Mouse (Mus musculus) heart, adult 8-10 months (tissue): ENCODE results near the gene Dnaaf1. TPM values are rescaled to one million over a fixed set of nuclear protein-coding genes. Genes with fewer than 3 reads are reported as not detected.
A peak's percentile ranks its signal among the peaks of the same experiment; 100 is the strongest.

Source experiments
- DNase-seq: peaks from one replicate; pipeline ENCODE4 v3.0.0; 2022; ENCODE audit warnings: low spot score
- total RNA-seq, 4 experiments: library from RNA; stranded (reverse); gene quantifications; 2 replicates each; pipeline ENCODE4 v1.2.4; 2022

Dnaaf1 gene
- total RNA-seq, 4 experiments from 2014 or later, result not detected

DNA sequence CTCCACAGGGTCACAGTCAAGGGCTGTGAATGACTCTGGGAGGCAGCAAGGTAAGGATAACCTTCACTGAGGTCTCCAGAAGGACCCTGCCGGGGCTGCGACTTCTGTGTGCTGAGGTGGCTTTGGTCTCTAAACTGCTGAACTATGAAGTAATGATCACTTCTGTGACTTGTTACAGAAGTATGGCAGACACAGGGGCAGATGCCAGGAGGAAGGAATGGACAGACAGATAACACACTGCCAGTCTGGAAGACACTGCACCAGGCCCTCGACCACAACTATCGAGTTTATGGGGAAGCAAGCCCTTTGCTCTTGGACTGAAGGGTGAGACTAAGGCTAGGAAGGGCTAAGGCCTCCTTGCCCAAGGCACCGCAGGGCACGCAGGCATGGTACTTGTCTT, 3.9 kb upstream of the Dnaaf1 start:
- no peak for DNase-seq

- DNase-seq, result no peak
These were observed 2.6 kb upstream of the Dnaaf1 start for GRCm38 (mm10) chr8:119572411-119572810.

DNA sequence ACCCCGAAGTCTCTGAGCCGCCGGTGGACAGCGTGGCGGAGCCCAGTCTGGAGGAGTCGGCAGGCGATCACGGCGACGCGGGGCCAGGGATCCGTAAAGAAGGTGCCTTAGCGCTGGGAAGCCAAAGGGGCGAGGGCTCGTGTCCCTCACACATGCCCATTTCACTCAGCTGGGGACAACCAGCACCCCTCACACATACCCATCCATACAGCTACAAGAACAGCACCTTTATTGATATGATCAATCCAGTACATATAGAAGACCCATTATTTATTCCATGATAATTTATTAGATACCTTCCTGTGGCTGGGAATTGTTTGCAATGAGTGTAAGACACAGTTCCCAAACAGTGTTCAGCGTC, 311 bp downstream of the Dnaaf1 start:
- no peak for DNase-seq

DNA sequence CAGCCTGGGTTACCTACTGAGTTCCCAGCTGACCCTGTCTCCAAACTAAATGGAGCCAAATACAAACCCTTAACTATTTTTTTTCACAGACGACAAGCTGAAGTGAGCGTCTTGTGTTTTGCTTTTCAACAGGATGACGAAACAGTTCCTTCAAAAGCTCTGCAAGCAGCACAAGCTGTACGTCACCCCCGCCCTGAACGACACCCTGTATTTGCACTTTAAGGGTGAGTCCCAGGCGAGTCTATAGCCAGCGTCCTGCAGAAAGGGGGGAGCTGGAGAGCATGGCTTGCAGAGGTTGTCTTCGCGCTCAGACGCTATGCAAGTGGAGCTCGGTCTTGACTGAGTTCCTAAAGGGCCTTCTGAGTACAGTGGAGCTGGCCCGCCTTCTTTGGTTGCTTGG, 4.1 kb downstream of the Dnaaf1 start:
- no peak for DNase-seq

GRCm38 (mm10) chr8:119580441-119581161, 5.6 kb downstream of the Dnaaf1 start:
- DNase-seq, result no peak

DNA sequence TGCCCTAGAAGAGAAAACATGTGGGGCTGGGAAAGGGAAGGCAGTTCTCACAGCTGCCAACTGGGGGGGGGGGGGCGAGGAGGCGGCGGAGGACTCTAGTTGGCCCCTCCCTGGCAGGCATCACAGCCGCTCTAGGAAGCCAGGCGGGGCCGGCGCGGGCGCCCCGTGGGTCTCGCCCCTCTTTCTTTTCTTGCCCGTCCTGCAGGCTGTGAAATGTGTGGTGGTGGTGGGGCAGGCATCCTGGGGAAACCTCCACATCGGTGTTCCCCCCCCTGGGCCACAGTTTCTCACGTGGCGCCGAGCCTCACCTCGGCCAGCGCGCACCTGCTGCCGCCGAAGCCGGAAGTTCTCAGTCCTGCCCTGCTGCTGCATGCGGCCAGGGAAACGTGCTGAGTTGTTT, 10.9 kb downstream of the Dnaaf1 start:
- no peak for DNase-seq

GRCm38 (mm10) chr8:119588321-119588720, 13.3 kb downstream of the Dnaaf1 start:
- no peak for DNase-seq

DNA sequence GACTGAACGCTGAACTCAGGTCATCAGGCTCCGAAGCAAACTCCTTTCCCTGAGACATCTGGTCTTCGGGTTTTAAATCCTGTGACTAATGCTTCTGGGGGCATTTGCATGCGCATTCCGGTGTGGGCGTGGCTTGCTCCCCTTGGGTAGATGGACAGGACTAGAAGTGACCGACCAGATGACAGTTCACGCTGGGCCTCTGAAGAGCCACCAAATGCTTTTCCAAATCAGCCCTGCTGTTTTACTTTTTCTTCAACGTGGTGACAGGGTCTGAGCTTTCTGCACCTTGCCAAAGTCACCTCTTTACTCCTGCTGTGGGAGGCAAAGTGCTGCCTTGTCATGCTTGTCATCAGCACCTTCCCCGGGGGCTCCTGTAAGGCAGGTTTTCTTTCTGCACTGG, 13.8 kb downstream of the Dnaaf1 start:
- DNase-seq, result no peak

DNA sequence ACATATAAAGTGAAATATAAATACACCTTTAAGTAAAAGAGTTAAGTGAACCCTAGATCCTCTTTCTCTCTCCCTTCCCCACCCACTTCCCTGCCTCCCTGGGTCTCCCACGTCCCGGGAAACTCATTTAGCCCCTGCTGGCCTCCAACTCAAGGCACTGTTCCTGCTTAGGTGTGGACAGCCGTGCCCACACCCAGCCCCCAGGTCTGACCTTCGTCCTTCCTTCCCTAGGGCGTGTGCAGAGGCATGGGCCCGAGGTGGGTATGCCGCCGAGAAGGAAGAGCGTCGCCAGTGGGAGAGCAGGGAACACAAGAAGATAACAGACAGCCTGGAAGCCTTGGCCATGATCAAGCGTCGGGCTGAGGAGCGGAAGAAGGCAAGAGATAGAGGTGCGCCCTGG, 15.3 kb downstream of the Dnaaf1 start:
- no peak for DNase-seq

DNA sequence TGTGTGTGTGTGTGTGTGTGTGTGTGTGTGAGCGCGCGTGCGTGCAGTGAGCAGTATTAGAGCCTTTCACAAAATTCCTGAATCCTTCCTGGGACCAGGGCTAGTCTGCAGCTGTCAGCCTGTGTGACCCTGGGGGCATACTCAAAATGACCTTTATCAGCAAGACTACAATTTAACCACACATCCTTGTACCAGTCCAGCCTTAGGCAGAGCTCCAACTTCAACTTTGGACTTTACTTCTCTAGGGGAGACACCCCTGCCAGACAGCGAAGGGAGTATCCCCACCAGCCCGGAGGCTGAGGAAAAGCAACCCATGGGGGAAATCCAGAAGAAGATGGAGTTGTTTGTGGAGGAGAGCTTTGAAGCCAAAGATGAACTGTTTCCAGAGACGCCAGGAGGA, 16.4 kb downstream of the Dnaaf1 start:
- no peak for DNase-seq

DNA sequence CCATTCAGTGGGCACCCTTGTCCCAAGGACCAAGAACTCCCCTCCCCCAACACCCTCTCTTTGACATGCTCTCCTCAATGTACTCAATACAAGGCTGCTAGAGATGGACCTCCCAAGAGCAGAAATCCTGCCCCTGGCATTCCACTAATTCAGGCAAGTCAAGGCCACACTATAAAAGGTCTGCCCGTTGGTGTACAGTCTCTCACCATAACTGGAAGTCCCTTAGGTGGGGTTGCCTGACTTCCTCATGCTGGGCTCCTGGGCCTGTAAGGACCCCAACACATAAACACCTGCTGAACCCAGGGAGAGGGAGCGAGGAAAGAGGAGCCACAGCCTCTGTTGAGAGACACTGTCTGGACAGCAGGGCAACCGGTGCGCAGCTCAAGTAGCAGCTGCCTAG, 28.7 kb downstream of the Dnaaf1 start:
- no peak for DNase-seq

GRCm38 (mm10) chr8:119604398-119604803, 29.4 kb downstream of the Dnaaf1 start:
- DNase-seq, result no peak

DNA sequence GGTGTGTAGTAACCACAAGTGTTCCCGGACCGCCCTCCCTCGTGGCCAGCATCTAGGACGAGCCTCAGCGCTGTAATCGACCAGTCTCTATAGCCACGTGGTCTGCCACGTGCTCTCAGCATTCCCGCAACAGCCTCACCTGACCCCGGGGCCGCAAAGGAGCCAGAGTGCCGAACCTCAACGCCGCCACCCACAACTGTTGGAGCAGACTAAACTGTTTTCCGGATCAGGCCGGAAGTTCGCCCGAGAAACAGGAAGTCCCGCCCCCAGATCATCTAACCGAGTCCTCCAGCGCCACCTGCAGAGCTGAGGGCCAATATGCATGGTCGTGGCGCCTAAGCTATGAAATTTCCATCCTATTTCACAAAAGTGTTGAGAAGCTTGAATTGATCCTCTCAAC, 30.0 kb downstream of the Dnaaf1 start, which contains the start of gene Taf1c:
Gene Taf1c, minus strand, starts transcription at position 227 of the 400 bp plus-strand sequence.
- peak; percentile 95 for DNase-seq

DNA sequence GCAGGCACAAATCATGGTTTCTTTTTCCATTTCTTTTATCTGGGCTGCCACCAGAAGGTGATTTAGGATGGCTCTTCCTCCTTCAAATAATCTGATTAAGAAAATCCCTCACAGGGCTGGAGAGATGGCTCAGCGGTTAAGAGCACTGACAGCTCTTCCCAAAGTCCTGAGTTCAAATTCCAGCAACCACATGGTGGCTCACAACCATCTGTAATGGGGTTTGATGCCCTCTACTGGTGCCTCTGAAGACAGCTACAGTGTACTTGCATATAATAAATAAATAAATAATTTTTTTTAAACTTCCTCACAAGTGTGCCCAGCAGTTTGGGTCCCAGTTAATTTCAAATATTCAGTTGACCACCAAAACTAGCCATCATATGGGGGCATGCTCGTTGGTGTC, 31.2 kb downstream of the Dnaaf1 start:
- no peak for DNase-seq

- DNase-seq, result no peak
These were observed 37.4 kb downstream of the Dnaaf1 start, which contains the start of gene Adad2 for GRCm38 (mm10) chr8:119612471-119612870. Gene Adad2 (plus strand): TSS chr8:119612747.

- no peak for DNase-seq
These were observed 40.1 kb downstream of the Dnaaf1 start for GRCm38 (mm10) chr8:119615096-119615495.

DNA sequence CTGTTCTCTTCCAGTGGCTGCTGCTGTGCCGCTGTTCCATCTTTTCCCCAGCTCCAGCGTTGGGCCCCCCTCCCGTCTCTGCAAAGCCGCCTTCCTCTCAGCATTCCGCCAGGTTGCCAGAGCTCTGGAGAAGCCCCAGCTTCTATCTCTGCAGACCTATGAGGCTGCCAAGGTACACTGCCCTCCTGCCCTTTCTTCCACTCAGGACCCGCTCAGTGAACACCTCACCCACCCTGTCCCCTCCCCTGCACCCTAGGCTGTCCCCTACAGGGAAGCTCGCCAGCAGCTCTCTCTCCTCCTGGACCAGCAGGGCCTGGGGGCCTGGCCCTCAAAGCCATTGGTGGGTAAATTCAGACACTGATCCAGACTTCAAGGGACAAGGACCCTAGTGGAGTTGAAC, 41.3 kb downstream of the Dnaaf1 start:
- DNase-seq, result no peak

GRCm38 (mm10) chr8:119616811-119617210, 41.8 kb downstream of the Dnaaf1 start:
- DNase-seq, result no peak

GRCm38 (mm10) chr8:119617586-119617985, 42.6 kb downstream of the Dnaaf1 start:
- DNase-seq, result peak; percentile 44

DNA sequence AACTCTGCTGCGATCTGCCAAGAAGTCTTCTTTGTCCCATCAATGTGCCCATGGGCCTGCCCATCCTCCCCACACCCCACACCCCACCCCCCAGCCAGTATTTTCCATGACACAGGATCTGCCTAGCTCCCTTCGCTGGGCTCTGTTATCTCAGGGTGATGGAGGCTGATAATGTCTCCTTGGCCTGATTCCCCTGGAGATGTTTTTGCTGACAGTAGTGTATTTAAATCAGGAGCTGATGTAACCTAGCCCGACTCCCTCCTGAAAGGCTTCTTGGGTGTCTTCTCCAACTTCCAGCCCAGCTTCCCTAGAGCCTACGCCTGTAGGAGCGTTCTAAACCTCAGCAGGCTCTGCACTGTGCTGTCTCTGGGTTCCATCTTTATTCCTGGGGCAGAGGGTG, 43.9 kb downstream of the Dnaaf1 start:
- no peak for DNase-seq

GRCm38 (mm10) chr8:119620116-119620840, 45.2 kb downstream of the Dnaaf1 start:
- no peak for DNase-seq

DNA sequence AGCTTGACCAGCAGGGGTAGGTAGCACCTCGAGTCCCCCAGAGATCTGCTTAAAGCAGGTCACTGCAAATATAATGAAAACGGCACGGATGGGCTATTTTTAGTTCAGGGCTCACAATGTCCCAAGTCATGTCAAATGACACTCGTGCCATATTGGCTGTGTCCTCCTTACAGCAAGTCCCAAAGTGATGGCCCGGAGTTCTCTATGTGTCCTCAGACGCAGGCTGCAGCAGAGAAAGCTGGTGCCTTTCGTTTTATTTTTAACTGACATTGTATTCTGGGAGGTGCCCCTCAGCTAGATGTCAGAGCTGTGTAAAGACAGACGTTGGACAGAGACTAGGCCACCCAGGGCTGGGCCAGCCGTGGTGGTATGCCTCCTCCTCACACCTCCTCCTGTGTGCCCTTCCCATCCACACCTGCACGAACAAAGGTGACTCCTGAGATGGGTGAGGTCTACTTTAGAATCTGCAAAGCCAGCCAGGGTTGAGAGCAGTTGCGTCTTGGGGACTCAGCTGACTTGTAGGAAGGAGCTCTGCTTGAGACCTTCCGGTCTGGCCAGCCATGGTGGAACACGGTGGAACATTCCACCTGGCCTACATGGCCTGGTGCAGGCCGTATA, 45.9 kb downstream of the Dnaaf1 start:
- peak; percentile 32 for DNase-seq

DNA sequence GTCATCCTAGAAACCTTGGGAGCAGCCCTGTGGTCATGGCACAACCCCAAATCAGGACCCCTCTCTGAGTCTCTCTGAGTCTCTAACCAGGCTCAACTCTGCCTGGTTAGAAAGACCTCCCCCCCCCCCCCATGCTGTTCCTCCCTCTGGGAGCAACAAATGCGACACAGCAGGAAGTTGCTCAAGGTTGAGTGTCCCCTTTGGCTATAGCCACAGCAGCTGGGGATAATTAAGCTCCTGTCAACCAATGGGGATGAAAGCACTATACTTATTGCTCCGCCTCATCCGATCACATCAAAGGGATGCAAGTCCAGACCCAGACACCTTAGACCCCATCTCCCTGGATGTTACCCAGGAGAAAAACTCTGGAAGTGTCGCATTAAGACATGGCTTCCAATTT, 47.5 kb downstream of the Dnaaf1 start:
- no peak for DNase-seq
